Mouse (Mus musculus) spleen, adult 2 months (tissue): ENCODE measurements around the gene Krt42. TPM values are rescaled to one million over a fixed set of nuclear protein-coding genes. Genes with fewer than 3 reads are reported as not detected.
"Not testable (repeated sequence)": the region's sequence is repeated elsewhere in the genome, so short reads cannot be mapped to it uniquely, and the experiment has no call there.

ENCODE experiments used
- DNase-seq, 2 experiments: peaks; one replicate each; pipeline versions ENCODE4 v3.0.0 to v3.0.0-alpha.2; 2012 to 2021; ENCODE audit warnings: low spot score in 2 of 2, low read depth in 1 of 2
- H3K27ac ChIP-seq: fragments of 200-500 bp; 2 replicates; pipeline ENCODE4 v1.5.1; 2012; ENCODE audit warnings: low read length, inconsistent platforms; ENCODE audit not compliant: insufficient read depth
- H3K27me3 ChIP-seq: fragments of 200-500 bp; 2 replicates; pipeline ENCODE4 v1.6.1; 2012; ENCODE audit warnings: mild to moderate bottlenecking, moderate library complexity, low read length, inconsistent platforms; ENCODE audit not compliant: control insufficient read depth, insufficient read depth
- H3K36me3 ChIP-seq: fragments of 200-500 bp; 2 replicates; pipeline ENCODE4 v1.6.1; 2012; ENCODE audit warnings: mild to moderate bottlenecking, low read length, inconsistent platforms; ENCODE audit not compliant: control insufficient read depth, insufficient read depth
- H3K4me1 ChIP-seq: fragments of 200-500 bp; 2 replicates; pipeline ENCODE4 v1.6.1; 2011; ENCODE audit warnings: inconsistent platforms; ENCODE audit not compliant: control insufficient read depth, insufficient read depth, insufficient read length
- H3K4me3 ChIP-seq: fragments of 200-500 bp; 2 replicates; pipeline ENCODE4 v1.5.1; 2011; ENCODE audit warnings: mild to moderate bottlenecking, inconsistent platforms; ENCODE audit not compliant: insufficient read depth, insufficient read length; ENCODE audit errors: extremely low read depth
- CTCF ChIP-seq: fragments of 200-500 bp; IDR thresholded peaks from 2 replicates; pipeline ENCODE4 v1.5.1; 2011; ENCODE audit warnings: mild to moderate bottlenecking, inconsistent platforms; ENCODE audit not compliant: insufficient read depth, insufficient read length, insufficient replicate concordance; ENCODE audit errors: extremely low read depth
- POLR2A ChIP-seq: fragments of 200-500 bp; IDR thresholded peaks from 2 replicates; pipeline ENCODE4 v1.6.1; 2011; ENCODE audit warnings: low read depth, low read length, inconsistent platforms
- WGBS: fragments of 180-500 bp; shearing (Covaris S2); methylation state at CpG from one replicate; pipeline ENCODE4 v1.1.7; 2018; 5-methylcytosine and 5-hydroxymethylcytosine counted together
- polyA plus RNA-seq: library from polyadenylated mRNA; depleted of rRNA; stranded (reverse); fragments of >200 nt; gene quantifications from 2 replicates; pipeline ENCODE4 v1.2.3, GENCODE M21; 2012; rRNA removed

Gene Krt42
- polyA plus RNA-seq, 1 experiment, result not detected

GRCm38 (mm10) chr11:100248852-100249465 is 20.7 kb downstream of the Krt42 start, which contains the start of gene Krt16:
Krt16 (minus strand) TSS chr11:100248902.
- H3K4me1 ChIP-seq, result no peaks in the 10 kb centered on the region
- TF ChIP-seq POLR2A (no peak), CTCF (no peak)
- no peak within 1 kb of the TSS for H3K27ac ChIP-seq
- 85% methylated on average over 7 of the region's 7 CpGs for WGBS
- no peaks in the 10 kb centered on the region for H3K27me3 ChIP-seq
- no peak for DNase-seq
- H3K36me3 ChIP-seq, result no peaks in the 10 kb centered on the region
- no peak within 1 kb of the TSS for H3K4me3 ChIP-seq

- not testable (repeated sequence) for H3K27me3 ChIP-seq, H3K4me1 ChIP-seq, H3K36me3 ChIP-seq, H3K27ac ChIP-seq, H3K4me3 ChIP-seq, DNase-seq
- 70% methylated on average over 7 of the region's 7 CpGs for WGBS
Observed at GRCm38 (mm10) chr11:100246471-100246870, 23.2 kb downstream of the Krt42 start.

- not testable (repeated sequence) for H3K36me3 ChIP-seq, H3K27ac ChIP-seq, H3K4me3 ChIP-seq, DNase-seq, H3K27me3 ChIP-seq, H3K4me1 ChIP-seq
- 89% methylated on average over 4 of the region's 4 CpGs for WGBS
Observed at GRCm38 (mm10) chr11:100240272-100240671, 29.4 kb downstream of the Krt42 start.

- no peaks in the 10 kb centered on the region for H3K27me3 ChIP-seq
- no peak for DNase-seq
- WGBS, result 71% methylated on average over 8 of the region's 8 CpGs
- no peaks in the 10 kb centered on the region for H3K36me3 ChIP-seq
- TF ChIP-seq POLR2A (no peak), CTCF (no peak)
- H3K27ac ChIP-seq, result no peak overlapping the region
- no peak overlapping the region for H3K4me3 ChIP-seq
- no peaks in the 10 kb centered on the region for H3K4me1 ChIP-seq
Observed at GRCm38 (mm10) chr11:100221741-100222140, 47.9 kb downstream of the Krt42 start.

GRCm38 (mm10) chr11:100219304-100219703 is 50.4 kb downstream of the Krt42 start:
- 74% methylated on average over 4 of the region's 4 CpGs for WGBS
- no peak for DNase-seq
- Histone ChIP-seq H3K36me3 (no peaks in the 10 kb centered on the region), H3K27me3 (no peaks in the 10 kb centered on the region), H3K4me3 (no peak overlapping the region), H3K4me1 (no peaks in the 10 kb centered on the region), H3K27ac (no peak overlapping the region)
- TF ChIP-seq CTCF (no peak), POLR2A (no peak)

Other genes with a start within 250 kb of the Krt42 start
- not detected in 2 replicates for gene Krt33b, start 240.0 kb downstream of the Krt42 start, polyA plus RNA-seq
- not detected in 2 replicates for gene Krt34, start 228.3 kb downstream of the Krt42 start, polyA plus RNA-seq
- not detected in 2 replicates for gene Krt31, start 219.3 kb downstream of the Krt42 start, polyA plus RNA-seq
- not detected in 2 replicates for gene Krt32, start 181.6 kb downstream of the Krt42 start, polyA plus RNA-seq
- not detected in 2 replicates for gene Krt35, start 173.6 kb downstream of the Krt42 start, polyA plus RNA-seq
- gene Krt36, start 164.2 kb downstream of the Krt42 start, polyA plus RNA-seq, result not detected in 2 replicates
- 0.08 TPM in 1 of 2 replicates, not detected in the other for gene Krt13, start 148.3 kb downstream of the Krt42 start, polyA plus RNA-seq
- gene Krt15, start 133.9 kb downstream of the Krt42 start, polyA plus RNA-seq, result not detected in 2 replicates
- 3.2 and 4.9 TPM in 2 replicates for gene Krt19, start 121.2 kb downstream of the Krt42 start, polyA plus RNA-seq
- not detected in 2 replicates for gene Krt9, start 76.6 kb downstream of the Krt42 start, polyA plus RNA-seq
- 0.20 TPM in 1 of 2 replicates, not detected in the other for gene Krt14, start 62.3 kb downstream of the Krt42 start, polyA plus RNA-seq
- not detected in 2 replicates for gene Krt16, start 21.0 kb downstream of the Krt42 start, polyA plus RNA-seq
- not detected in 2 replicates for gene Krt17, start 8.8 kb downstream of the Krt42 start, polyA plus RNA-seq
- gene Eif1, start 50.0 kb upstream of the Krt42 start, polyA plus RNA-seq, result 74.0 and 83.2 TPM in 2 replicates
- gene Gast, start 64.5 kb upstream of the Krt42 start, polyA plus RNA-seq, result not detected in 2 replicates
- gene Hap1, start 86.3 kb upstream of the Krt42 start, polyA plus RNA-seq, result 22.0 and 24.7 TPM in 2 replicates
- 84.5 and 91.6 TPM in 2 replicates for gene Jup, start 127.9 kb upstream of the Krt42 start, polyA plus RNA-seq
- gene P3h4, start 145.0 kb upstream of the Krt42 start, polyA plus RNA-seq, result 6.7 and 11.1 TPM in 2 replicates
- 14.9 and 16.7 TPM in 2 replicates for gene Fkbp10, start 145.8 kb upstream of the Krt42 start, polyA plus RNA-seq
- 28.8 and 40.8 TPM in 2 replicates for gene Nt5c3b, start 171.9 kb upstream of the Krt42 start, polyA plus RNA-seq
- 0.18 and 0.27 TPM in 2 replicates for gene Klhl10, start 172.0 kb upstream of the Krt42 start, polyA plus RNA-seq
- gene Klhl11, start 202.9 kb upstream of the Krt42 start, polyA plus RNA-seq, result 2.6 and 4.2 TPM in 2 replicates